Comparison of ENCODE assay signal across 8 mouse cellular contexts in the genomic region with DNA sequence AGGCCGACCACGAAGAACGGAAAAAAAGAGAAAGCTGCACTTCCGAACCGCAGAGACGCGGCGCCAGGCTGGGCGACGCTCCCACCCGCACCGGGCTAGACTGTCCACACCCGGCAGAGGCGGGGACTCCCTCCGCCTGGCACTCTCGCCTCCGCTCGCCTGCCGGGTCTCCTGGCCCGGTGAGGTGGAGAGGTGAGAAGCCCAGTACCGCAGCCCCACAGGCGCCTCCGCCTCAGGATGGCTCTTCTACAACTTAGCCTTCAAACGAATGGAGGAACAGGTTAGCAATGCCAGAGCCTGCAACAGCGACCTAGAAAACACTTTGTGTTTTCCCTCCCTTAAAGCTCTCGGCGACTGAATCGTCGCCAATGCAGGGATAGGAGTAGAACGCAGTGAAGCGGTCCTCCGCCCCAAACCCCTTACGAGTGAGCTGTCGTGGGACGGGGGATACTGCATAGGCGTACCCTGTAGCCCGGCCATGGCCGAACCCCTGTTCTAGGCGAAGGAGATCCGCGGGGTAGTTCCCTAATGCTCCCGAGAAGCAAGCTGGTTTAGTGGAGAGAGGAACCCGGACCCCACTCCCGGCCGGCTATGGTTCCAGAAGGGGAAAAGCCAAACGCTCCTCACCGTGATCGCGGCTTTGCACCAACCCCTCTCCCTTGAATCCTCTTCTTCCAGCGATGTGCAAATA. TPM values are rescaled to one million over a fixed set of nuclear protein-coding genes. Genes with fewer than 3 reads are reported as not detected.
A peak's percentile ranks its signal among the peaks of the same experiment; 100 is the strongest.
DNase-seq lines count a peak whose midpoint lies in the region; ATAC-seq and TF ChIP-seq lines count a peak whose summit lies in the region.

No protein-coding gene starts in this region.

- peak overlapping the region; percentile 95 for H3K4me2 ChIP-seq in embryonic facial prominence, embryonic 15.5 days (replicated peaks)
- peak overlapping the region; percentile 95 for H3K4me2 ChIP-seq in heart, embryonic 13.5 days
- peak overlapping the region; percentile 74 for H3K4me2 ChIP-seq in liver, embryonic 15.5 days

- no peaks in the 10 kb centered on the region for H3K27me3 ChIP-seq in embryonic facial prominence, embryonic 15.5 days
- H3K27me3 ChIP-seq in heart, embryonic 13.5 days (replicated peaks) = no peaks in the 10 kb centered on the region
- H3K27me3 ChIP-seq in liver, embryonic 15.5 days = peaks cover 58% of the 10 kb centered on the region
- no peaks in the 10 kb centered on the region for H3K27me3 ChIP-seq in testis, adult 2 months (ENCODE audit: control insufficient read depth, insufficient read depth, low read length)

- H3K9me3 ChIP-seq in embryonic facial prominence, embryonic 15.5 days (replicated peaks) = no peaks in the 10 kb centered on the region
- no peaks in the 10 kb centered on the region for H3K9me3 ChIP-seq in heart, embryonic 13.5 days
- H3K9me3 ChIP-seq in liver, embryonic 15.5 days (replicated peaks) = no peaks in the 10 kb centered on the region

- ATAC-seq in embryonic facial prominence, embryonic 15.5 days (ENCODE audit: insufficient number of reproducible peaks, low FRiP score, low TSS enrichment, low read depth) = no peak
- no peak for ATAC-seq in heart, embryonic 13.5 days (ENCODE audit: extremely low read depth, insufficient number of reproducible peaks, low FRiP score, low TSS enrichment)
- peak; percentile 23; the same call in 1 of the 2 replicates for ATAC-seq in liver, embryonic 15.5 days (ENCODE audit: insufficient read depth)

- no peaks in the 10 kb centered on the region for H3K36me3 ChIP-seq in embryonic facial prominence, embryonic 15.5 days
- H3K36me3 ChIP-seq in heart, embryonic 13.5 days = peaks cover 22% of the 10 kb centered on the region
- H3K36me3 ChIP-seq in liver, embryonic 15.5 days (replicated peaks) = 0 out of 2 replicates have a peak, but pooled peaks cover 8% of the 10 kb centered on the region
- H3K36me3 ChIP-seq in testis, adult 2 months (ENCODE audit: control insufficient read depth, insufficient read depth, low read length) = no peaks in the 10 kb centered on the region

- peaks cover 19% of the 10 kb centered on the region for H3K4me1 ChIP-seq in embryonic facial prominence, embryonic 15.5 days
- peaks cover 26% of the 10 kb centered on the region for H3K4me1 ChIP-seq in heart, embryonic 13.5 days
- peaks cover 3% of the 10 kb centered on the region; the same call in 1 of the 2 replicates for H3K4me1 ChIP-seq in liver, embryonic 15.5 days (replicated peaks)
- peaks cover 28% of the 10 kb centered on the region for H3K4me1 ChIP-seq in testis, adult 2 months (ENCODE audit: control insufficient read depth, insufficient read depth, low read length)

- no peak for TF ChIP-seq CTCF in testis, adult 2 months (IDR thresholded peaks at IDR 0.05; ENCODE audit: control insufficient read depth, insufficient read depth, insufficient replicate concordance, low read depth, low read length)

- DNase-seq in urinary bladder, adult 18-20 months (ENCODE audit: low spot score in 2 of 2) = peak; percentile 41 to 69
- no peak for DNase-seq in urinary bladder, postnatal 10 days (ENCODE audit: low spot score)
- DNase-seq in kidney, postnatal 10 days = peak; percentile 71
- peak; percentile 77 for DNase-seq in neural tube, embryonic 10.5 days (ENCODE audit: extremely low spot score, low spot score)

- peak overlapping the region; percentile 100 for H3K27ac ChIP-seq in embryonic facial prominence, embryonic 15.5 days (replicated peaks)
- H3K27ac ChIP-seq in heart, embryonic 13.5 days (replicated peaks) = peak overlapping the region; percentile 100
- H3K27ac ChIP-seq in liver, embryonic 15.5 days (replicated peaks) = peak overlapping the region; percentile 81
- H3K27ac ChIP-seq in testis, adult 2 months (ENCODE audit: control insufficient read depth, insufficient read depth, low read depth, low read length) = peak overlapping the region; percentile 65

- 0 out of 2 replicates have a peak, but pooled peaks have one; percentile 18 for TF ChIP-seq POLR2A in testis, adult 2 months (IDR thresholded peaks at IDR 0.05; ENCODE audit: control insufficient read depth, low read depth, low read length)

- WGBS in embryonic facial prominence, embryonic 15.5 days = under 1% methylated on average over 50 of the region's 50 CpGs
- WGBS in heart, embryonic 13.5 days = under 1% methylated on average over 50 of the region's 50 CpGs
- under 1% methylated on average over 50 of the region's 50 CpGs for WGBS in liver, embryonic 15.5 days (ENCODE audit: insufficient replicate concordance)

- peak overlapping the region; percentile 80 for H3K4me3 ChIP-seq in embryonic facial prominence, embryonic 15.5 days (replicated peaks)
- H3K4me3 ChIP-seq in heart, embryonic 13.5 days = peak overlapping the region; percentile 97
- peak overlapping the region; percentile 58 for H3K4me3 ChIP-seq in liver, embryonic 15.5 days (replicated peaks)
- peak overlapping the region; percentile 83 for H3K4me3 ChIP-seq in testis, adult 2 months (ENCODE audit: control insufficient read depth, low read depth, low read length)

- H3K9ac ChIP-seq in embryonic facial prominence, embryonic 15.5 days = peak overlapping the region; percentile 88
- H3K9ac ChIP-seq in heart, embryonic 13.5 days = peak overlapping the region; percentile 99
- peak overlapping the region; percentile 49 for H3K9ac ChIP-seq in liver, embryonic 15.5 days

RNA-seq across cellular contexts. Expression of gene Spry2, which starts 0.5 kb away (rescaled TPM):
- 53.2 and 53.7 TPM in 2 replicates for polyA plus RNA-seq in embryonic facial prominence, embryonic 15.5 days (2015; fragmentation: Nextera tagmentation; extraction: Ambion mirVana)
- polyA plus RNA-seq in heart, embryonic 13.5 days (2015; fragmentation: Nextera tagmentation; extraction: Ambion mirVana) = 51.3 and 59.3 TPM in 2 replicates
- polyA plus RNA-seq in liver, embryonic 15.5 days (2015; fragmentation: Nextera tagmentation; extraction: Ambion mirVana) = 2.6 and 3.2 TPM in 2 replicates
- 1.1 and 1.3 TPM in 2 replicates for polyA plus RNA-seq in testis, adult 2 months (2012; rRNA removed)

Comparison
In these comparisons a context has a peak if more than half of its experiments do, and no peak if none do; other contexts are left out.
1. H3K9ac ChIP-seq: peak in every context shown above with its lines; median percentile 99 in heart, embryonic 13.5 days; 88 in embryonic facial prominence, embryonic 15.5 days; 49 in liver, embryonic 15.5 days.
2. RNA of gene Spry2, which starts 0.5 kb away (polyA plus RNA-seq): 53.2 to 53.7 TPM in embryonic facial prominence, embryonic 15.5 days and 51.3 to 59.3 TPM in heart, embryonic 13.5 days; 2.6 to 3.2 TPM in liver, embryonic 15.5 days and 1.1 to 1.3 TPM in testis, adult 2 months; every median in the first group is over 10 times any median in the second.
3. Peak in every context shown above with its lines, with median percentiles within 50 percentile points of each other: H3K27ac ChIP-seq, H3K4me2 ChIP-seq and H3K4me3 ChIP-seq.